Mouse (Mus musculus) activated CD4-positive, CD25-positive, alpha-beta regulatory T cell (primary cell): ENCODE results near the gene Slc7a9. TPM values are rescaled to one million over a fixed set of nuclear protein-coding genes. Genes with fewer than 3 reads are reported as not detected.

Source experiments
- polyA plus RNA-seq, 2 experiments: library from polyadenylated mRNA; unstranded; fragments of 100-300 nt; shearing (Covaris generic); gene quantifications; one replicate each; pipeline ENCODE4 v1.2.1; 2017

Gene Slc7a9
- polyA plus RNA-seq = not detected

GRCm38 (mm10) chr7:35447996-35448846 lies at the start of gene Slc7a9:
Gene Slc7a9, plus strand, starts transcription at chr7:35448796.

Other genes with a start within 250 kb of the Slc7a9 start
- under 1 TPM; 0.12 to 0.31 TPM for gene Lrp3, start 233.3 kb upstream of the Slc7a9 start, polyA plus RNA-seq
- 10 to 100 TPM; 14.8 to 15.7 TPM for gene Gpatch1, start 130.4 kb upstream of the Slc7a9 start, polyA plus RNA-seq
- gene Rhpn2, start 114.6 kb upstream of the Slc7a9 start, polyA plus RNA-seq = under 1 TPM; 0.05 to 0.14 TPM
- gene Faap24, start 52.0 kb upstream of the Slc7a9 start, polyA plus RNA-seq = 10 to 100 TPM; 24.0 to 29.1 TPM
- 10 to 100 TPM; 10.2 to 10.9 TPM for gene Cep89, start 51.8 kb upstream of the Slc7a9 start, polyA plus RNA-seq
- gene Tdrd12, start 88.9 kb downstream of the Slc7a9 start, polyA plus RNA-seq = under 1 TPM in 1 of 2 experiments, not detected in 1; 0.12 TPM
- gene Nudt19, start 107.5 kb downstream of the Slc7a9 start, polyA plus RNA-seq = 10 to 100 TPM; 54.5 to 73.9 TPM
- gene Rgs9bp, start 136.8 kb downstream of the Slc7a9 start, polyA plus RNA-seq = under 1 TPM in 1 of 2 experiments, not detected in 1; 0.17 TPM
- 10 to 100 TPM; 44.4 to 51.1 TPM for gene Ankrd27, start 137.4 kb downstream of the Slc7a9 start, polyA plus RNA-seq
- gene Pdcd5, start 198.7 kb downstream of the Slc7a9 start, polyA plus RNA-seq = 100 to 1,000 TPM in 1 of 2 experiments, 10 to 100 TPM in 1; 80.9 to 120 TPM